Mouse (Mus musculus): Measurements from ENCODE around the gene Bmp4. TPM values are rescaled to one million over a fixed set of nuclear protein-coding genes. Genes with fewer than 3 reads are reported as not detected.

Gene Bmp4
- total and polyA plus RNA-seq, 3 experiments: not detected

- no peaks in the 10 kb centered on the region for H3K4me1 ChIP-seq (ENCODE audit: control insufficient read depth in 1 of 2, insufficient read depth in 2 of 2, low read length in 2 of 2)
- DNase-seq (ENCODE audit: low read depth, low spot score): no peak
- H3K79me2 ChIP-seq (ENCODE audit: control insufficient read depth, insufficient read depth, low read length, poor library complexity): no peaks in the 10 kb centered on the region
- H3K9me3 ChIP-seq (replicated peaks; ENCODE audit: insufficient read depth, low read length): no peaks in the 10 kb centered on the region
- H3K9ac ChIP-seq (ENCODE audit: control insufficient read depth, low read depth, low read length, poor library complexity, severe bottlenecking): no peak overlapping the region
- H3K4me3 ChIP-seq (ENCODE audit: control insufficient read depth in 1 of 2, insufficient read depth in 1 of 2, low read depth in 2 of 2, low read length in 2 of 2): no peak overlapping the region
- no peak for TF ChIP-seq RCOR1 (IDR thresholded peaks at IDR 0.05; ENCODE audit: low read depth, low read length)
- no peaks in the 10 kb centered on the region for H3K36me3 ChIP-seq (ENCODE audit: control insufficient read depth in 1 of 2, insufficient read depth in 2 of 2, low read length in 2 of 2)
- H3K27me3 ChIP-seq (ENCODE audit: control insufficient read depth in 1 of 2, insufficient read depth in 2 of 2, low read length in 2 of 2): no peaks in the 10 kb centered on the region
- H3K27ac ChIP-seq (ENCODE audit: control insufficient read depth, low read depth, low read length): no peak overlapping the region
These were observed 36.8 kb upstream of the Bmp4 start for GRCm38 (mm10) chr14:46427251-46427650.

DNA sequence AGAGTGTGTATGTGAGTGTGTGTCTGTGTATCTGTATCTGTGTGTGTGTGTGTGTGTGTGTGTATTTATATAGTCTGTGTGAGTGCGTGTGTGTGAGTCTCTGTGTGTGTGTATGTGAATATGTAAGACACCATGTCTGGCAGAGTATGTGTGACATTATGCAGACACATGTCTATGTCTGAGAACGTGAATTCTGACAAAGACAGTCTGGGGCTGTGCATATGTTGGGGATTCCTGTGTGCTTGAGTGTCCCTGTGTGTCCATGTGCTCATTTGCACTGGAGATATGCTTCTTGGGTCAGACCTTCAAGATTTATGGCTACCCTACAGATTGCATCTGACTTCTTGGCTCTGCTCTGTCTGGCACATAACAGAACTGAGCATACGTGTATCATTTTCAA is 31.4 kb upstream of the Bmp4 start:
- H3K27ac ChIP-seq (ENCODE audit: control insufficient read depth, low read depth, low read length): no peak overlapping the region
- no peaks in the 10 kb centered on the region for H3K27me3 ChIP-seq (ENCODE audit: control insufficient read depth in 1 of 2, insufficient read depth in 2 of 2, low read length in 2 of 2)
- no peaks in the 10 kb centered on the region for H3K36me3 ChIP-seq (ENCODE audit: control insufficient read depth in 1 of 2, insufficient read depth in 2 of 2, low read length in 2 of 2)
- H3K9ac ChIP-seq (ENCODE audit: control insufficient read depth, low read depth, low read length, poor library complexity, severe bottlenecking): no peak overlapping the region
- TF ChIP-seq EP300 (IDR thresholded peaks at IDR 0.05; ENCODE audit: low read depth in 1 of 2, low read length in 2 of 2) (no peak), ZNF384 (IDR thresholded peaks at IDR 0.05; ENCODE audit: low read depth, low read length) (no peak), RCOR1 (IDR thresholded peaks at IDR 0.05; ENCODE audit: low read depth, low read length) (no peak), RAD21 (IDR thresholded peaks at IDR 0.05; ENCODE audit: low read depth, low read length) (no peak), MYB (IDR thresholded peaks at IDR 0.05; ENCODE audit: low read depth, low read length) (no peak), ELF1 (IDR thresholded peaks at IDR 0.05; ENCODE audit: low read depth, low read length) (no peak), MAX (IDR thresholded peaks at IDR 0.05; ENCODE audit: low read length) (no peak), UBTF (IDR thresholded peaks at IDR 0.05; ENCODE audit: borderline replicate concordance, insufficient read depth, low read depth, low read length) (no peak), NRF1 (IDR thresholded peaks at IDR 0.05; ENCODE audit: insufficient read depth, low read depth, low read length, poor library complexity, severe bottlenecking) (no peak), E2F4 (IDR thresholded peaks at IDR 0.05; ENCODE audit: borderline replicate concordance, low read depth, low read length) (no peak), MAZ (IDR thresholded peaks at IDR 0.05; ENCODE audit: low read depth, low read length) (no peak), USF1 (IDR thresholded peaks at IDR 0.05; ENCODE audit: low read depth, low read length) (no peak), POLR2AphosphoS2 (IDR thresholded peaks at IDR 0.05; ENCODE audit: low read length) (no peak), ZKSCAN1 (IDR thresholded peaks at IDR 0.05; ENCODE audit: low read depth, low read length) (no peak), SIN3A (IDR thresholded peaks at IDR 0.05; ENCODE audit: low read length) (no peak), ETS1 (IDR thresholded peaks at IDR 0.05; ENCODE audit: low read depth, low read length) (no peak), MXI1 (IDR thresholded peaks at IDR 0.05; ENCODE audit: low read depth, low read length) (no peak), BHLHE40 (IDR thresholded peaks at IDR 0.05; ENCODE audit: borderline replicate concordance, low read depth, low read length) (no peak), POLR2AphosphoS5 (IDR thresholded peaks at IDR 0.05; ENCODE audit: borderline replicate concordance, low read depth, low read length) (no peak)
- no peaks in the 10 kb centered on the region for H3K4me1 ChIP-seq (ENCODE audit: control insufficient read depth in 1 of 2, insufficient read depth in 2 of 2, low read length in 2 of 2)
- no peaks in the 10 kb centered on the region for H3K79me2 ChIP-seq (ENCODE audit: control insufficient read depth, insufficient read depth, low read length, poor library complexity)
- H3K9me3 ChIP-seq (replicated peaks; ENCODE audit: insufficient read depth, low read length): no peaks in the 10 kb centered on the region
- H3K4me3 ChIP-seq (ENCODE audit: control insufficient read depth in 1 of 2, insufficient read depth in 1 of 2, low read depth in 2 of 2, low read length in 2 of 2): no peak overlapping the region
- no peak for DNase-seq (ENCODE audit: low read depth, low spot score)
